Mouse (Mus musculus) midbrain, embryonic 12.5 days (tissue): Measurements from ENCODE around the gene Rbfox1. TPM values are rescaled to one million over a fixed set of nuclear protein-coding genes. Genes with fewer than 3 reads are reported as not detected.

Source experiments
- ATAC-seq: fragments of 200-750 bp; cut with Nextera tagmentation; 2 replicates; pipeline ENCODE4 v1.8.0; 2017; ENCODE audit warnings: low read depth, moderate TSS enrichment, moderate library complexity; ENCODE audit not compliant: low FRiP score
- H3K27ac ChIP-seq: fragments of 300-500 bp; sonication (generic); replicated peaks from 2 replicates; pipeline ENCODE4 v1.5.1; 2016; ENCODE audit warnings: mild to moderate bottlenecking
- H3K27me3 ChIP-seq: fragments of 300-500 bp; sonication (generic); 2 replicates; pipeline ENCODE4 v1.6.1; 2016; ENCODE audit warnings: mild to moderate bottlenecking
- H3K36me3 ChIP-seq: fragments of 300-500 bp; sonication (generic); 2 replicates; pipeline ENCODE4 v1.6.1; 2016
- H3K4me1 ChIP-seq: fragments of 300-500 bp; sonication (generic); 2 replicates; pipeline ENCODE4 v1.6.1; 2016
- H3K4me2 ChIP-seq: fragments of 300-500 bp; sonication (generic); replicated peaks from 2 replicates; pipeline ENCODE4 v1.6.1; 2016; ENCODE audit warnings: mild to moderate bottlenecking, moderate library complexity
- H3K4me3 ChIP-seq: fragments of 300-500 bp; sonication (generic); 2 replicates; pipeline ENCODE4 v1.5.1; 2016; ENCODE audit warnings: mild to moderate bottlenecking
- H3K9ac ChIP-seq: fragments of 300-500 bp; sonication (generic); replicated peaks from 2 replicates; pipeline ENCODE4 v1.6.1; 2016; ENCODE audit warnings: mild to moderate bottlenecking, moderate library complexity
- H3K9me3 ChIP-seq: fragments of 300-500 bp; sonication (generic); 2 replicates; pipeline ENCODE4 v1.6.1; 2016; ENCODE audit warnings: mild to moderate bottlenecking
- WGBS: fragments of 180-500 bp; shearing (Covaris S2); methylation state at CpG from one replicate; pipeline ENCODE4 v1.1.7; 2016; 5-methylcytosine and 5-hydroxymethylcytosine counted together
- polyA plus RNA-seq: library from polyadenylated mRNA; unstranded; fragments of >200 nt; fragmentation: Nextera tagmentation; extraction: Ambion mirVana; gene quantifications from 2 replicates; pipeline ENCODE4 v1.2.1, GENCODE M21; 2016

Gene Rbfox1
- polyA plus RNA-seq, 1 experiment from 2014 or later = 32.9 TPM

GRCm38 (mm10) chr16:7292985-7293805 is 1408.0 kb downstream of the Rbfox1 start:
- Histone ChIP-seq H3K36me3 (no peaks in the 10 kb centered on the region), H3K27ac (no peak overlapping the region), H3K9me3 (no peaks in the 10 kb centered on the region), H3K4me1 (0 out of 2 replicates have a peak, but pooled peaks cover 6% of the 10 kb centered on the region), H3K4me2 (no peak overlapping the region), H3K9ac (no peak overlapping the region), H3K4me3 (no peak overlapping the region), H3K27me3 (no peaks in the 10 kb centered on the region)
- WGBS = 55% methylated on average over 16 of the region's 16 CpGs
- no peak for ATAC-seq

- no peak for ATAC-seq
- no peaks in the 10 kb centered on the region for H3K36me3 ChIP-seq
Measured at GRCm38 (mm10) chr16:7302416-7302815, 1417.3 kb downstream of the Rbfox1 start.

GRCm38 (mm10) chr16:7329196-7329595 is 1444.0 kb downstream of the Rbfox1 start:
- Histone ChIP-seq H3K27me3 (no peaks in the 10 kb centered on the region), H3K36me3 (no peaks in the 10 kb centered on the region), H3K4me1 (no peaks in the 10 kb centered on the region), H3K9me3 (no peaks in the 10 kb centered on the region), H3K9ac (no peak overlapping the region), H3K4me3 (no peak overlapping the region), H3K4me2 (no peak overlapping the region), H3K27ac (no peak overlapping the region)
- 79% methylated on average over 3 of the region's 3 CpGs for WGBS
- ATAC-seq = no peak

More at GRCm38 (mm10) chr16:7302416-7302815, 1417.3 kb downstream of the Rbfox1 start:
- H3K9ac ChIP-seq = no peak overlapping the region
- no peak overlapping the region for H3K4me2 ChIP-seq
- no peaks in the 10 kb centered on the region for H3K4me1 ChIP-seq
- 67% methylated on average over 3 of the region's 3 CpGs for WGBS
- H3K4me3 ChIP-seq = no peak overlapping the region
- no peak overlapping the region for H3K27ac ChIP-seq
- H3K27me3 ChIP-seq = no peaks in the 10 kb centered on the region
- H3K9me3 ChIP-seq = no peaks in the 10 kb centered on the region

GRCm38 (mm10) chr16:7341186-7341585 is 1456.0 kb downstream of the Rbfox1 start:
- Histone ChIP-seq H3K4me1 (no peaks in the 10 kb centered on the region; the same call in 1 of the 2 replicates), H3K9ac (no peak overlapping the region), H3K36me3 (no peaks in the 10 kb centered on the region), H3K27me3 (no peaks in the 10 kb centered on the region), H3K4me3 (no peak overlapping the region), H3K4me2 (no peak overlapping the region), H3K9me3 (no peaks in the 10 kb centered on the region), H3K27ac (no peak overlapping the region)
- no peak for ATAC-seq
- 32% methylated on average over 4 of the region's 4 CpGs for WGBS

GRCm38 (mm10) chr16:7345298-7345697 is 1460.1 kb downstream of the Rbfox1 start:
- H3K4me3 ChIP-seq = no peak overlapping the region
- WGBS = 76% methylated on average over 3 of the region's 3 CpGs
- H3K4me2 ChIP-seq = no peak overlapping the region
- no peak overlapping the region for H3K27ac ChIP-seq
- H3K9ac ChIP-seq = no peak overlapping the region
- H3K27me3 ChIP-seq = no peaks in the 10 kb centered on the region
- no peaks in the 10 kb centered on the region; the same call in 1 of the 2 replicates for H3K4me1 ChIP-seq
- H3K9me3 ChIP-seq = no peaks in the 10 kb centered on the region
- ATAC-seq = no peak
- no peaks in the 10 kb centered on the region for H3K36me3 ChIP-seq

- H3K4me3 ChIP-seq = no peak overlapping the region
- H3K9ac ChIP-seq = no peak overlapping the region
- ATAC-seq = no peak
- H3K27ac ChIP-seq = no peak overlapping the region
- 71% methylated on average over 11 of the region's 11 CpGs for whole genome bisulfite sequencing
- no peaks in the 10 kb centered on the region for H3K9me3 ChIP-seq
- H3K27me3 ChIP-seq = no peaks in the 10 kb centered on the region; the same call in 1 of the 2 replicates
- no peaks in the 10 kb centered on the region; the same call in 1 of the 2 replicates for H3K4me1 ChIP-seq
- no peaks in the 10 kb centered on the region for H3K36me3 ChIP-seq
- no peak overlapping the region for H3K4me2 ChIP-seq
Measured at GRCm38 (mm10) chr16:7346001-7346625, 1461.0 kb downstream of the Rbfox1 start.

- ATAC-seq = no peak
- H3K27me3 ChIP-seq = peaks cover under 1% of the 10 kb centered on the region; the same call in 1 of the 2 replicates
- 77% methylated on average over 7 of the region's 7 CpGs for WGBS
Measured at GRCm38 (mm10) chr16:7347522-7348165, 1462.5 kb downstream of the Rbfox1 start.

GRCm38 (mm10) chr16:7352808-7353207 is 1467.7 kb downstream of the Rbfox1 start:
- Histone ChIP-seq H3K9me3 (no peaks in the 10 kb centered on the region), H3K4me3 (no peak overlapping the region), H3K27ac (no peak overlapping the region), H3K9ac (no peak overlapping the region), H3K36me3 (no peaks in the 10 kb centered on the region), H3K4me1 (peaks cover 7% of the 10 kb centered on the region; the same call in 1 of the 2 replicates), H3K4me2 (no peak overlapping the region), H3K27me3 (peaks cover 5% of the 10 kb centered on the region; the same call in 1 of the 2 replicates)
- no peak for ATAC-seq
- WGBS = 69% methylated on average over 16 of the region's 16 CpGs

More at GRCm38 (mm10) chr16:7347522-7348165, 1462.5 kb downstream of the Rbfox1 start:
- Histone ChIP-seq H3K36me3 (no peaks in the 10 kb centered on the region), H3K4me2 (no peak overlapping the region), H3K9me3 (no peaks in the 10 kb centered on the region), H3K9ac (no peak overlapping the region), H3K27ac (no peak overlapping the region), H3K4me1 (no peaks in the 10 kb centered on the region; the same call in 1 of the 2 replicates), H3K4me3 (no peak overlapping the region)

- 68% methylated on average over 4 of the region's 4 CpGs for WGBS
- no peak for ATAC-seq
Measured at GRCm38 (mm10) chr16:7354116-7354515, 1469.0 kb downstream of the Rbfox1 start.

GRCm38 (mm10) chr16:7359043-7359442 is 1473.9 kb downstream of the Rbfox1 start:
- WGBS = 32% methylated on average over 5 of the region's 5 CpGs
- H3K27me3 ChIP-seq = no peaks in the 10 kb centered on the region
- no peaks in the 10 kb centered on the region for H3K36me3 ChIP-seq
- H3K4me3 ChIP-seq = no peak overlapping the region
- H3K4me2 ChIP-seq = no peak overlapping the region
- H3K4me1 ChIP-seq = peaks cover 11% of the 10 kb centered on the region; the same call in 1 of the 2 replicates
- ATAC-seq = peak; percentile 69; the same call in 1 of the 2 replicates
- H3K27ac ChIP-seq = 0 out of 2 replicates have a peak overlapping the region, but pooled peaks have one; percentile 43
- H3K9me3 ChIP-seq = no peaks in the 10 kb centered on the region
- no peak overlapping the region for H3K9ac ChIP-seq

More at GRCm38 (mm10) chr16:7354116-7354515, 1469.0 kb downstream of the Rbfox1 start:
- Histone ChIP-seq H3K4me1 (peaks cover 12% of the 10 kb centered on the region; the same call in 1 of the 2 replicates), H3K4me2 (no peak overlapping the region), H3K27ac (no peak overlapping the region), H3K36me3 (no peaks in the 10 kb centered on the region), H3K4me3 (no peak overlapping the region), H3K27me3 (peaks cover 5% of the 10 kb centered on the region; the same call in 1 of the 2 replicates), H3K9ac (no peak overlapping the region), H3K9me3 (no peaks in the 10 kb centered on the region)

- Histone ChIP-seq H3K4me2 (no peak overlapping the region), H3K27me3 (no peaks in the 10 kb centered on the region), H3K4me1 (peaks cover 9% of the 10 kb centered on the region; the same call in 1 of the 2 replicates), H3K4me3 (no peak overlapping the region), H3K9ac (no peak overlapping the region), H3K27ac (no peak overlapping the region), H3K9me3 (no peaks in the 10 kb centered on the region), H3K36me3 (no peaks in the 10 kb centered on the region)
- no peak for ATAC-seq
- WGBS = 92% methylated on average over 1 of the region's 1 CpGs
Measured at GRCm38 (mm10) chr16:7360706-7361105, 1475.6 kb downstream of the Rbfox1 start.
